Mouse (Mus musculus) cerebellum, adult 18-20 months (tissue): Measurements from ENCODE around the gene Ppp2r2c.
"Not testable (repeated sequence)": the region's sequence is repeated elsewhere in the genome, so short reads cannot be mapped to it uniquely, and the experiment has no call there.

ENCODE experiments used
- DNase-seq, 2 experiments: peaks; one replicate each; pipeline ENCODE4 v3.0.0; 2021

Ppp2r2c gene

DNA sequence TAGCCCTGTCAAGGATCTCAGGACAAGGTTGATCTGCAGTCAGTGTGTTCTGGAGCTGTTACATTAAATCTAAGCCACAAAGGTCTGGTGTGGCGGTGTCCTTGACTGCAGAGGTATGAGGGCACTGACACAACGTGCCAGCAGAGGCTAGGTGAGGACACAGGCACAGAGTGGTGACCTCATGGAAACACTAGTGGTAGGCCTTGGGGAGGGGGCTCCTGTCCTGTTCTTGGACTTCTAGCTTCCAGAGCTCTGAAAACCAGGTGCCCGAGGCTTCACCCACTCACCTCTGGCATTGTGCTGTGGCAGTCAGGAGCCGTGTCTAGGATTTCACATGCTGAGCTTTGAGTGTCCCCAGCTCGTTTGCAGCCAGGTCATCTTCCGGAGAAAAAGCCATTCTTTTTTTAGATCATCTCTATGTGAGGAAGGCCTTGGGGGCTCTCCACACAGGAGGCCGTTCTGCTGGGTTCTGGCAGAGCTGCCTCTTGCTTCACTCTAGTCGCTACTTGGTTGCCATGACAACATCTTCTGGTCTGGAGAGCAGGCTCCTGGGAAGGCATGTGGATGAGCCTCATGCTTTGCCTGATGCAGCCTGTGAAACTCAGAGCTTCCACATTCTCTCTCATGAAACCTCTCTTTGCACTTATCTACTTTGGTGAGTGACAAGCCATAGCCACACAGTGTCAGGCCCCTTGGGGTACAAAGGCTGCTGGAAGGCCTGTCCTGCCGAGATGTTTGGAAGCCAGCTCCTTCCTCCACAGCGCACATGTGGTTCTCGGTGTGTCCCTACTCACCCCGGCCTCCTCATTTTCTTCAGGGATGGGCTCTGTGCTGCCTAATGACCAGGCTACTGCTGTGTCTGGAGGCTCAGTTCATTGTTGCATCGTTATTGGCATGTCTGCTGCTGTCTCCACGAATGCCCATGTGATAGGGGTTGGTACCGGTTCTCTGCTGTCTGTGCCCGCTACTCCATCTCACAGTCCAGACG, 67.5 kb downstream of the Ppp2r2c start:
- peak; percentile 51 for DNase-seq

DNA sequence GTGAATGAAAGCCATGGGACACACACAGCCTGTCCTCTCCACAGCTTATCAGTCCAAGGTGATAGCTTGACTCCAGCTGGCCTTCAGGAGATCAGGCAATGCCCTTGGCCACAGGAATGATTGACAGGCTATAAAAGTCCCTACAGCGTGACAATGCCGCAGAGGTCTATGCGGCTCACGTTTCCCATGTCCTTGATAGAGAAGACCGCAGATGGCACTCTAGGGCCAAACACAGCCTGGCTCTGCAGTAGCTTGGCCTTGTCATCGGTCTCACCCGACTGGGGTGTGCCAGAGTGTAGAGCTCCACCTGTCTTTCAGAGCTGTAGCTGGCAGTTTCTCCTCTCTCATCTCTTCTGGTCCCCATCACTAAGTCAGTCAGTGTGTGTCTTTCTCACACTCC, 68.2 kb downstream of the Ppp2r2c start:
- peak; percentile 71 to 82 for DNase-seq

DNA sequence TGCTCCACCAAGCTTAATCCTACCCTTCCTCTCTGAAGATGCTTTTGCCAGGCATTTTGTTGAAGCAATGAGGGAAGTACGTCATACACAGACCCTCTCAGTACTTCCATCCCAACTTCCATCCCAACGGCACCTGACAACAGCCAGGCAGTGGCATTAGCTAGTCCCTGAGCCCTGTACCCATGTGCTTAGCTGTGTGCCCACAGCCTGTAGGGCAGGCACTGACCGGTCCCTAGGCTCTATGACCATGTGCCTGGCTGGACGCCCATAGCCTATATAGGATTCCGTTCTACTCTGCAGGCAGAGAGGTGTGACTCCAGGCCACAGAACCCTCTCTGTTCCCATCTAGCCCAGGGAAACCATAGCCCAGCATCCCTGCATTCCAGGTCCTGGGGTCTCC, 69.7 kb downstream of the Ppp2r2c start:
- no peak for DNase-seq

DNA sequence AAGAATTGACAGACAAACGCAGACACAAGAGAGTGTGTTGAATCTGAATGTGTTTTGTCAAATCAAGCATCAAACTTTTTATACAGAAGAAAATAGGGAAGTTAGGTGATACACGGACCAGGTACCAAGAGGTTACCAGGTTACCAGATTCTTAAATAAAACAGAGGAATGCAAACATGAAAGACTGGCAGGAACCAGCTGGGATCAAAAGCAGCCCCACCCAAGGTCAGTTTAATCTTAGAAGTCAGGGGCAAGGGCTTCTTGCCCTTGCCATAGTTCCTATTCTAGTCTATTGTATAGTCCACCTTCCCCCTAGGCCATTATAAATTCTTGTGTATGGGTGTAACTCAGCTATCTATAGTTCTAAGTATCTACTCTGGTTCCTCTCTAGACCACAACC, 70.7 kb downstream of the Ppp2r2c start:
- not testable (repeated sequence) for DNase-seq

DNA sequence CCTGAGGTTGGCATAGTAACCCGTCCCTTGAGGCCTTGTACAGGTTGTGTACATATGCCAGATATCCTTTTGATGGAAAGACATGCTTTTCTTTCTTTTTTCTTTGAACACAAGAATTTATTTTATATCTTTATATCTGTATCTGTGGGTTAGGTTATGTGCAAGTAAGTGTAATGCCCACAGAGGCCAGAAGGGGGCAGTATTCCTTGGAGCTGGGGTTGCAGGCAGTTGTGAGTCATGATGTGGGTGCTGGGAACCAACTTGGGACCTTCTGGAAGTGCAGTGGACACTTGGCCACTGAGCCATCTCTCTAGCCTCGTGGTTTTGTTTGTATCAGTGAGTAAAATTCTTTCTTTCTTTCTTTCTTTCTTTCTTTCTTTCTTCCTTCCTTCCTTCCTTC, 74.1 kb downstream of the Ppp2r2c start:
- no peak for DNase-seq

DNA sequence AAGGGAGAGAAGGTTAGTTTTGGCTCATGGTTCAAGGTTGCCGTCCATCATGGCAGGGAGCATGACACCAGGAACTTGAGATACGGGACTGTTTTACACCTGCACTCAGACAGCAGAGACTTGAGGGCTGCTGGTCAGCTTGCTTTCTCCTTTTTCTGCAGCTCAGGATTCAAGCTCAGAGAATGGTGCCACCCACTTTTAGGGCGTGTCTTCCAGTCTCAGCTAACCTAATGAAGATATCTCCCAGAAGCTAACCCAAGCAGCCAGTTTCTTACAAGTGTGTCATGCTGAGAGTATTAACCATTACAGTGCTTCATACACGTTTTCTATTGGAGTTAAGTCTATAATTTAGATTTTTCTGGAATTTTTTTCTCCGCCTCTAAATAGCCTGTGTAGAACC, 76.2 kb downstream of the Ppp2r2c start:
- no peak for DNase-seq

DNA sequence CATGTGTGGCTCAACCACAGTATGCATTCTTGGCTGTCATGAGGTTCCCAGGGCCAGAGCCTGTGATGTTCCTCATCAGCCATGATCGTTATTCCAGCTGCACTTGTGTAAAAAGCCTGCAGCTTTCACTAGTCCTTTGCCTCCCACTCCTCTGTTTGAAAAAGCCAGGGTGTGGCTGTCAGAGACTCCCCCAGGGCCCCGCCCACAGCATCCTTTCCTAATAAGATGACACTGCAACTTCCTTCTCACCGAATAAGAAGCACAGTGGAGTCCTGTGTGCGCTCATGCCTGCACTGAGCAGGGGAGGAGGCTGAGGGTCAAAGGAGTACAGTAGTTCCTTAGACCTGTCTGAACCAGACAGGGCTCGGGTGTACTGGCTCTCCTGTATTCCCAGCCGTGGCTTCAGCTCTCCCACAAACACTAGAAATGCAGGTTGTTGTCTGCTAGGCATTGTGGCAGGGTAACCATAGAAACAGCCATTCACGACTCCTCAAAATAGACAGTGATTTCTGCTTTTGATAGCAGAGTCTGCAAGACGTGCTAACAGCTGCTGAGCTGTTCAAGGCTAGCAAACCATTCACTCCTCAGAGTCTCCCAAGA, 76.9 kb downstream of the Ppp2r2c start:
- DNase-seq = no peak

DNA sequence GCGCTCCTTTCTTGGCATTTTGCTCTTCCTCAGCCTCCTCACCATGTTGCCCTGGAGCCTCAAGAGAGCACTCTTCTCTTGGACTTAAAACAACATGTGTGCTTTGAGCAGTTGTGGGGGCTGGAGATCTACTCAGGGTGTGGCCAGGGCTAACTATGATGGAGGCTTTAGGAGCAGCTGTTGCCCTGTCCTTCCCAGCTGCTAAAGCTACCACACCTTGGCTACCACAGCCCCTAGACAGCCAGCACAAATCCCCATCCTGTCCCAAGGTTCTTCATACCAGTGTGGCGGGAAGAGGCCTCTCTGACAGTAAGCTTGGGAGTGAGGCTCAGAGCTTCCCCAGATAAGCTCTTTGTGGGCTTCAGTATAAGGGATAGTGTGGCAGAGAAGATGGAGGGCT, 77.4 kb downstream of the Ppp2r2c start:
- DNase-seq = no peak

DNA sequence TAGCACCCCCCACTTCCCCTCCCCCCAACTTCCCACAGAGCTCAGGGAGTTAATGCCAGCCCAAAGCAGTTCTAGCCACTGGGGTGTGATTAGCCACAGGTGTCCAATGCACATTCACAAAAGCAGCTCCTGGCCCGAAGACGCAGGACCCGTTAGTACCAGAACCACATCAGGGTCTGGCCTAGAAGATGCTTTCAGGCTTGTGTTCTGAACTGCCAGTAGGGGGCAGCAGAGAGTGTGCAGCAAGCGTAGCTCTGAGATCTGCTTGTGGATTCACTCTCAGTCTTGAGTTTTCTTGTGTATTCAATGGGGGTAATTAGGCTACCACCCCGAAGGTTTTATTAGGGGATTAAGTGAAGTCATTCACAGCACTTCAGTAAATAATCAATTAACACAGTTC, 78.1 kb downstream of the Ppp2r2c start:
- peak; percentile 72 to 80 for DNase-seq

DNA sequence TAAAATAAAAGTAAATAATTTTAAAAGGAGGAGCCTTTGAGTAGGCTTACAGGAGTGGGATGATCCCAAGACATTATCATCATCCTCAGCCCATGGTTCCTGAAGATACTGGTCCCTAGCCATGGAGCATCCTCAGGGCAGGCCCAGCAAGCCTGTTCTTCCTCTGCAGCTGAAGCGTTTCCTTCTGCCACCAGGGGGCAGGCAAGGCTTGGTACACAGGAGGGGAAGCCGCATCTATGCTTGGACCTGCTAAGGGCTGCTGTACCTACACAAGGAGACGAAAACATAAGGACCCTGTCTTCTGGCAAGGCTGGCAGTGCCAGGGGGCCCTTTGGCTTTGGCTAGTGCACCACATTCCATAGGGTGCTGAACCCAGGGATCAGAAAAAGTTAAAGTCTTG, 80.5 kb downstream of the Ppp2r2c start:
- DNase-seq = peak; percentile 84 to 85

DNA sequence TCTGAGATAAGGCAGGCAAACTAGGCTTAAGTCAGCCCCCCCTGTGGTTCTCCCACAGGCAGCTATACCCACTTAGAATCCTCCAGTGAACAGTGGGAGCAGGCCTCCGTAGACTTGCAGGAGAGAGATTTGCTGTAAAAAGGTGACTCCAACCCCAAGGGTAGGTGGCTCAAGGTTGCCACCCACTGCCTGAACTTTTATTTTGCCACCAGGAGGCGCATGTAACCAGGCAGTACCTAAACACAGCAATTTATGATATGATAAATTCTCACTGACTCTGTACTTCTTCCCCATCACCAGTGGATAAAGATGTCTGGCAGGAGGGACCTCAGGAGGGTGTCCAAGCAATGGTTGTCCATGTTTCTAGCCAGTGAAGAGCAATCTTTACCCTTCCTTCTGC, 82.6 kb downstream of the Ppp2r2c start:
- no peak for DNase-seq

DNA sequence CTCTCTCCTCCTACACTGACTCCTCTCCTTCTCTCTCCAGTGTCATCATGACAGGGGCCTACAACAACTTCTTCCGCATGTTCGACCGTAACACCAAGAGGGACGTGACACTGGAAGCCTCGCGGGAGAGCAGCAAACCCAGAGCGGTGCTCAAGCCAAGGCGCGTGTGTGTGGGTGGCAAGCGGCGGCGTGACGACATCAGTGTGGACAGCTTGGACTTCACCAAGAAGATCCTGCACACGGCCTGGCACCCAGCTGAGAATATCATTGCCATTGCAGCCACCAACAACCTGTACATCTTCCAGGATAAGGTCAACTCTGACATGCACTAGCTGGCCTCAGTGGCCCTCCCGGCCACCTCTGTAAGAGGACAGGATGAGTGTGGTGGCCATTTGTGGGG, 84.0 kb downstream of the Ppp2r2c start:
- DNase-seq = peak; percentile 47 to 53

DNA sequence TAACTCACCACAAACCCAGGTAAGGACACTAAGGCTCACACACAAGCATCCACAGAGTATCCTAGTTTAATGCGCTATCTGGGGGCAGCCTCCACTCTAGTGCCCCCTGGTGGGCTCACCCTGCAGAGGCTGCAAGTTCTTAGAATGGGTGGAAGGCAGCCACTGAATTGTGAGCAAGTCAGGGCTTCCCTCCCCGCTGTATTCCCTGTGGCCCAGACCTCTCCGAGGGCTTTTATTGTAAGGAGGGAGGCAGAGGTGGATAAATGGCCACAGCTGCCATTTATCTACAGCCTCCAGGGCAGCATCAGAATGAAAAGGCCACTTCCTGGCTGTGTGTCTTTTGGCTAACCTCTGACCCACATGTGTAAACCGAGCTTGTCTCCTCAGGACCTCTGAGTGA, 87.1 kb downstream of the Ppp2r2c start:
- peak; percentile 45 to 63 for DNase-seq

DNA sequence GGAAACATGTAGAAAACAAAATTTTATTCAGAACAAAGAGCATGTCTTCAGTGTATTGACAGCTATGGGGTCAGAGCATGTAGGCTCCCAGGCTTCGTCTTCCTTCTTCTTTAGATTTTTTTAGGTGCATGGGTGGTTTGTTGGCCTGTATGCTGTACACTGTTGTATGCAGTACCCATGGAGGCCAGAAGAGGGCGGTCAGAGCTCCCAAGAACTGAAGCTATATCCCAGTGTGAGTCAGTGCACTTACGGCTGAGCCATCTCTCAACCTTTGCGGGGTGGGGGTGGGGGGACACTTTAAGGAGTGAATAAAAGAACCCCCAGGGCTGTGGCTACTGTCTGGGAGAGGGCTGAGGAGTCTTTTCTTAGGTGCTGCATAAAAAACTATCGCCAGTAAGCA, 90.5 kb downstream of the Ppp2r2c start:
- peak; percentile 59 to 72 for DNase-seq

DNA sequence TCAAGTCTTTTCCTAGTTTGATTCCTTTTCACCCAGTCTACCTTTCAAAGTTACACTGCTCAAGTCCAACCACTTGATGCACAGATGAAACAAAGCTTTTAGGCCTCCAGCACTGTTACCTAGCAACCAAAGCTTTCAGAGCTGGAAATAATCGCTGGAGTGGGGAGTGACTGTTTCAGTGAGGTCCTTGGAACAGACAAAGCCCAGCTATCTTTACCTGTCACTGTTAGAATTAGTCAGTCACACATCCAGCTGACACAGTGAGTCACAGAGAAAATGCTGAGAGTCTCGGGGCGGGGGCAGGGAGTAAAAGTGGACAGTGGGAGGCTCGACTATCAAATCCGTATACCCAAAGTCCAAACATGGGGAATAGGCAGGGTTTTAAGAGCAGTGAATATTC, 92.2 kb downstream of the Ppp2r2c start:
- no peak for DNase-seq

DNA sequence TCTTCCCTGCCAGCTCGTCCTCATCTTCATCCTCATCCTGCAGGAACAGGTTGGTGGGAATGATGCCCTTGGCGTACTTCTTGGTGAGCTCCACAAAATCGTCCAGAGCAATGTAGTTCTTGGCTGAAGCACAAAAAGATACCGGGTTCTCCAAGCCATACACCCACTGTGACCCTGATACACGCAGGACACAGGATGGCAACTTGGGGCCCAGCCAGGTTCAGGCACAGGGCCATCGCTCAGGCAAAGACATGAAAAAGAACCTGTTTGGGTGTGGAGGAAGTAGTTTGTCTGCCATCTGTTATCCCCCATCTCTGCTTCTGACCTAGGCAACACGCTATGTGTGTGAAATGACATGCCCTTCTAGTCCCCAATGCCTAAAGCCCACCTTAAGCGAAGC, 103.3 kb downstream of the Ppp2r2c start:
- peak; percentile 62 to 68 for DNase-seq

DNA sequence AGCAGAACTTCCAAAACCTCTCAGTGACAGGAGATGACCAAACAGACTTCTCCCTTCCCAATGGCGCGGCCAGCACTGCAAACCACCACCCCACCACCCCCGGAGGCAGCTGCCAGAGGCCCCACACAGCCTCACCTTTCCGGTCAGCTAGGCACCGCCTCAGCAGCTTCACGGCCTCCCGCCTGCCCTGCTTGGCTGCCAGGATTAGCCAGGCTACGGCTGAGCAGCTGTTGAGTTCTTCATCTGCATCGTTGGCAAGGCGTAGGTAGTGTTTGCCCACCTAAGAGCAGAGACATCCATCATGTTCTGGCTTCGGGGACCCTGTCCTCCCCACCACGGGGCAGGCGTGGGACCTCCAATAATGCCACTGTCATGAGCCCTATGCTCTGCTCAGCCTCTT, 107.0 kb downstream of the Ppp2r2c start:
- DNase-seq = no peak

DNA sequence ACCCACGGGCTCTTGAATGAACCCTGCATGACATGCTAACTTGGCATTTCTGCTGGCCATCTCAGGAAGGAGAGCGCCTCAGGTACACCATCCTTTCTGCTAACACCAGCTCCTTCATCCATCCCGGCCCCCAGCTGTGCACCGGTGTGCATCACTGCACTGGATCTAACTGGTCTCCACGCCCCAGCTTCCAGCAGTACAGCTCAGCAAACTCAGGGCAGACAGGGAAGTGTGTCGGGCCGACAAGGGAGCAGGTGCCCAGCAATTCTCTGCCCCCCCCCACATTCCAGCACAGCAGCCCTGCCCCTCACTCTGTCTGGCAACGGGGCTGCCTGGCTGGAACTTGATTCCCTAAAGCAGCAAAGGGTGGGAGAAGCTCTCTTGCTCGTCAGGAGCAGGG, 109.5 kb downstream of the Ppp2r2c start:
- DNase-seq = no peak

DNA sequence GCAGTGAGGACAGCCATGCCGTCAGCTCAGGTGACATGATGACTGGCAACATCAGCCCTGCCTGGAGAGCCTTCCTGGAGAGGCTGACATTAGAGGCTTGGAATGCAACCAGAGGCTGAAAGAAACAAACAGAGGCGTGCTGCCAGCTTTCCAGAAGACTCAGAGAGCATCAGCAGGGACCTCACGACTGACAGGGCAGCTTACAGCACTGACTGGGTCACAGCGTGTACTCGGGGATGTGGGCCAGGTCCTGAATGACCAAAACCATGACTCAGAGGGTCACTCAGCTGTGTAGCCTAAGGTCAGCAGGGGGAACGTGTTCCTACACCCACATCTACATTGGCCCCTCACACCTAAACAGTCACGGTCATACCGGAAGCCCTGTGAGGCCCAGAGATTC, 110.7 kb downstream of the Ppp2r2c start:
- DNase-seq = no peak

DNA sequence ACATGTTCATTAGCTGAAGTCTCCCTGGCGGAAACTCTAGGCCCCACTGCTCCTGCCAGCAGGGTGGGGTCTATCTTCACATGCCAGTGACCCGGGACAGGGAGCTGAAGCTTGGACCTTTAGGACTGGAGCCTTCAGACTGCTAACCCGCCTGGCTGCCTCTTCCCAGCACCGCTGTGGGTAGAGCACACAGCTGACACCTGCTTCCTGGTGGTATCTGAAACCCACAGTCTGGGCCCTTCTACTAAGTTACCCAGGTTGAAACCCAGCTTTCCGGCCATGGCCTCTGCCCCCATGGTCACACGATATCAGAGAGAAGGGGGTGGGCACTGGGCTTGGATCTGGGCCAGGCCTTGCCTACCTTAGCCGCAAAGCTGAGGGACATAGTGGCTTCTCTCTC, 111.3 kb downstream of the Ppp2r2c start:
- no peak for DNase-seq

DNA sequence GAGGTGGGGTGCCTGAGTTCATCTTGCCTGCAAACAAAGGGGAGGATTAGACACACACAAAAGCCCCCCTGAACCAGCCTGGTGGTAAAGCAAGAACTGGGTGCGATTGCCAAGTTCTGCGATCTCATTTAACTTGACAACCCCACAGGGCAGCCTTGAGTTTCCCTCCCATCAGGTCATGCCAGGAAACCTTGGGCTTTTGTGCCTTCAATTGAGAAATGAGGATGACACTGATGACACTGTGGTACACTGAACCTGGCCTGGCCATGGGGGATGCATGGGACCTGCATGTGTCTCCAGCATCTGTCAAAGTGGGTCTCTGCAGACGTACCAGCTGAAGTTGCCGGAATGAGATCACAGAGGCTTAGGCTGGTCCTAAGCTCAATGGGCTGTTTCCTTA, 114.0 kb downstream of the Ppp2r2c start:
- DNase-seq = no peak

DNA sequence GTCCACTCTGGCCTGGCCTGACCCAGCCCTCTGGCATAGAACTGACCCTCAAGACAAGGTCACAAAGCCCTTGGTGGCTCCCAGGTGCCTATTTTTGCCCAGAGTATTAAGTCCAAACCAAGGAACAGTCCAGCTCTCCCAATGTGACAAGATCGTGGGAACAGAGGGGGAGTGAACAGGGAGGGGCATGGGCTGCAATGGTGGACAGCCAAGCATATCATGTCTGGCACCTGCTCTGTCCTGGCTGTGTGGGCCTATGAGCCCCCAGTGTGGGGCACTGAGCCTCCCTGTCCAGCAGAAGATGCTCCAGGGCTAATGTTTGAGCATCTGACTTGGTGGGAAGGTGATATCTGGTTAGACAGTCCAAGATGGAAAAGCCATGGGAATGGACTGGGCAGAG, 118.3 kb downstream of the Ppp2r2c start:
- DNase-seq = no peak

DNA sequence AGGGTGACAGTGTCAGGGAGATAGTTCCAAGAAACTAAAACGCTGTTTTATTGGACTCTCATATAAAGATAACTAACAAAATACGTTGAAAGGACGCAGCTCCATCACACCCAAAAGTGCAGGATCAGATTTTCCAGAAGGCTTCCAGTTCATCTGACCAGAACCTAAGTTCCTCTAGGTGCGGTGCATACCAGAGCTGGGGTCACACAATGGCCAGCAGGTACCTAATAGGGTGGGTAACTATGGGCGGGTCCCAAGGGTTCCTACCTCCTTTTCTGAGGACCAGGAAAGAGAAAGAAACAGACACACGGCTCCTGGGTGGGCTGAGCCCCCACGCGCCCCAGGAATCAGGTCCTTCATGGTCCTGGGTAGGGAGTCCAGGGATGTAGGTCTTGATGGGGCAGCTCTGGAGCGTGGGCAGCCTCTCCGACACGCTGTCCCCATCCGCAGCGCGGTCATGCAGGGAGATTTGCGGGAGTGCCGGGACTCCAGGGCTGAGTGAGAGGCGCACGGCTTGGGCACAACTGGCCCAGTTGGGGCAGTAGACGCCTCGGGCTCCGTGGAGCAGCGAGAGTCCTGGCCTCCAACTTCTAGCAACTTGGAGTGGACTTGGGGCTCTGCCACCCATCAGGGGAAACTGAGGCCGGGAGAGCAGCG, 119.9 kb downstream of the Ppp2r2c start:
- no peak for DNase-seq
